Mouse (Mus musculus) urinary bladder, adult 2 months (tissue): ENCODE measurements around the gene Hmgcs1. TPM values are rescaled to one million over a fixed set of nuclear protein-coding genes. Genes with fewer than 3 reads are reported as not detected.

Experiments
- DNase-seq: peaks from one replicate; pipeline ENCODE4 v3.0.0; 2022; ENCODE audit warnings: low spot score
- polyA plus RNA-seq: library from polyadenylated mRNA; depleted of rRNA; stranded (reverse); fragments of >200 nt; gene quantifications from 2 replicates; pipeline ENCODE4 v1.2.3, GENCODE M21; 2012; rRNA removed

Hmgcs1 gene
- polyA plus RNA-seq, 1 experiment = 74.9 TPM

DNA sequence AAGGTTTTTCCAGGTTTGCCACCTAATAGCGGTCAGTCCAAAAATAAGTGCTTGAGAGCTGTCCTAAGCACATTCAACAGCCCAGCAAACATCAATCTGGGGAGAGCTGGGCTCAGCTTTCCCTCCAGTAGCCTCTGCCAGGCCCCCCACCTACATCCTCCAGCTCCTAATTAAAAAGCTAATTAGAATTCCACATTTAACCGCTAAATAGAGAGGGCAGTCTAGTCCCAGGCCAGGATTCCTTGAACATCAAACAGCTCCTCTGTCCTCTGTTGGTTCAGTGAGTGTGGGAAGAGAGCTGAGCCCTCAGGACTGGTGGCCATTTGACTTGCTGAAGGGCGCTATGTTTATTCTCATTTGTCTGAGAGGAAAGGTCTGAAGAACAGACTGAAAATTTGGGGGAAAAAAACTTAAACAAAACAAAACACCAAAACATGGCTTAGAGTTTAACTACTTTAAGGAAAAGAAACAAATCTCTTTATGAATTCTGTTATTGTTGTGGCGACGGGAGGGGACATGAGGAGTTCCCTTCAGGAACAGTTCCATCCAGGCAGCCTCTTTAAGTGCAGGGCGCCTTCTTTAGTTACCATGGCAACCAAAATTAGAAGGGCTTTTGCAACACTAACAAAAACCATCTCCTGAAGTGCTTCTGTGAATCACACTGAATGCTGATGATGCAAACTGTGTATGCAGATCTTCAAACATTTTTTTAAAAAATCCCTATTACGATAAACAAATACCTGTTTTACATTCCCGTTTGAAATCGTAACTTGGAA is 63.9 kb downstream of the Hmgcs1 start:
- no peak for DNase-seq

DNA sequence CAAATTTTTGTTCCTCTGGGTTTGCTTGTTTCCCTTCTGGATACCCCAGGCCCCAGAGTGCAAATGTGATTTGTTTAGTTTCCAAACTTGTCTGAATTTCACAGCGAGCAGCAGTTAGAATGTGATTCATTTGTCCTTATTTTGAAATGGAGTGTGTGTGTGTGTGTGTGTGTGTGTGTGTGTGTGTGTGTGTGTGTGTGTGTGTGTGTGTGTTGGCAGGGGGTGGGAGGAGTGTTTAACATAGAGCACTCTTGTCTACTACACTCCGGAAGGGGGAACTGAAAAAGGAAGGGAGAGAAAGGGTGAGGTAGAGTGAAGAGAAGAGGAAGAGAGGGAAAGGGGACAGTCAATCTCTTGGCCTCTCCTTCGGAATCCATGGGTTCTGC is 64.4 kb downstream of the Hmgcs1 start:
- DNase-seq = no peak

DNA sequence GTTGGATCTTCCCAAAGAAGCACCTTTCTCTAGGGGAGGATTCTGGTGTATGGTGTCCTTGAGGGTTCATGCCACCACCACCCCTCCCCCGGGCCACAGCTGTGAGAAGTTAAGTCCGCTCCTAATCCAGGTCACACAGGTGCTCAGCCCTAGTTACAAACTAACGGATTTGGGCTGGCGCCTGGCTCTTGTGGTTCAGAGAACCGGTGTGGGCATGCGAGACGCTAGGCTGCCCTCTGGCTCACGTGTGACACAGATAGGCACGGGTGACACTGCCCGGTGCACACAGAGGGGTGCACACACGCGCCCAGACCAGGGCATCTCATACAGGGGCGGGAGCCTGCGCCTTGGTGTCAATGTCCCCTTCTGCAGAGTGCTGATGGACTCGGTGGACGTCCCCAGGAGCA is 65.0 kb downstream of the Hmgcs1 start:
- peak; percentile 23 for DNase-seq

DNA sequence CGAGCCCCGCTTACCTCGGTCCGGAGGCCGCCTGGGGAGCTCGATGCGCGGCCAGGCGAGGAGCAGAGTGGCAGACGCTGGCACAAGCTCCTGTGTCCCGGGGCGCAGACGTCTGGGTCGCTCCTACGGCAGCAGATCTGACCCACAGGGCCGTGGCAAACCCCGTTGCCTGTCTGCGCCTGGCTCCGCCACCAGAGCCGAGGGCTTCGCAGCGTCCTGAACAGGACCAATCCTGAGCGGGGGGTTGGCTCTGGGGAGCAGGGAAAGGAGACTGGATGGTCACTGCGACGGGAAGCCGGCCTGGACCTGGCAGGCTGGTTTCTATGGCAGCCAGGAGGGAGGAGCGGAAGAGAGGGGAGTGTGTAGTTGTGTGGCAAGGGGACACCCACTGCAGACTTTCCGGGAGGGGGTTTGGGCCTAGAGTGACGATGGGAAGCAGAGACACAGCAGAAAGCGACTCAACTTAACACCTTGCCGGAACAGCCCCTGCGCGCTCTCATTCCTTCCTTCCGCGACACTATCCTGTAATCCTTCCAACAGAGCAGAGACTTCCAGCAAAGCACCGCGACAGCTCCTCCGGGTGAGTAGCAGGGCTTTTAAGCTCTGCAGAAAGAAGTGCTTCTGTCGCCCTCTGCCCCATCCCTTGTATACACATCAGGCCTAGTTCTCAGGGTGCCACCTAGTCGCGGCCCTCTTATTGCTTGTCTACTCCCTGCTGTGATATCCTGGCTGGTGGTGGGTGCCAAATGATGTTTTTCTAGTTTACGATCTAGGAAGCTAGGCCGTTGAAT is 65.7 kb downstream of the Hmgcs1 start, which contains the start of gene Nim1k:
Gene Nim1k (minus strand): TSS at position 202 of the 791 bp plus-strand sequence.
- peak; percentile 33 for DNase-seq

DNA sequence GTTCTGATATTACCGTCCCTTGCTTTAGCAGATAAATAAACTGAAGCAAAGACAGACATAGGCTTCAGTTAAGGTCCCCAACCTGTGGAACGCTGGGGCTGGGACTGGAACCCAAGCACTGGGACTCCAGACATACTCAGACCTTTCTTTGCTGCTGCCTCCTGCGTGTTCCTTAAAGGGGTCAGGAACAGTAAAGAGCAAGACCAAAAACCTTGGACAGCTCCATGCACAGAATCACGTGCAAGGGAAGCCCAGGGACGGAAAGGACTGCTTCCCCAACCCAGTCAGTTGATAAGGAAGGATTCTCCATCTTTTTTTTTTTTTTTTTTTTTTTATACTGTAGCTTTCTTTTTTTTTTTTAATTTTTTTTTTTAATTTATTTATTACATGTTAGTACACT is 66.7 kb downstream of the Hmgcs1 start:
- DNase-seq = no peak

Other genes starting within 250 kb of the Hmgcs1 start
- gene 4833420G17Rik, start 227.6 kb upstream of the Hmgcs1 start, polyA plus RNA-seq = 55.7 and 64.4 TPM in 2 replicates
- 4.1 and 5.0 TPM in 2 replicates for gene Tmem267, start 202.3 kb upstream of the Hmgcs1 start, polyA plus RNA-seq
- gene 3110070M22Rik, start 202.0 kb upstream of the Hmgcs1 start, polyA plus RNA-seq = 1.2 and 1.6 TPM in 2 replicates
- gene Ccl28, start 66.6 kb upstream of the Hmgcs1 start, polyA plus RNA-seq = 0.14 and 0.16 TPM in 2 replicates
- gene Nim1k, start 65.5 kb downstream of the Hmgcs1 start, polyA plus RNA-seq = 0.41 and 0.83 TPM in 2 replicates
- gene Zfp131, start 100.5 kb downstream of the Hmgcs1 start, polyA plus RNA-seq = 18.1 and 20.0 TPM in 2 replicates
- gene AF067063, start 139.8 kb downstream of the Hmgcs1 start, polyA plus RNA-seq = not detected in 2 replicates
- gene D13Ertd608e, start 145.6 kb downstream of the Hmgcs1 start, polyA plus RNA-seq = 0.15 and 0.22 TPM in 2 replicates
- not detected in 2 replicates for gene Tcstv1, start 204.4 kb downstream of the Hmgcs1 start, polyA plus RNA-seq
- not detected in 2 replicates for gene Gm21761, start 238.9 kb downstream of the Hmgcs1 start, polyA plus RNA-seq